Mouse (Mus musculus) limb, embryonic 11.5 days (tissue): ENCODE measurements around the gene Cradd. TPM values are rescaled to one million over a fixed set of nuclear protein-coding genes. Genes with fewer than 3 reads are reported as not detected.

Experiments used
- ATAC-seq: fragments of 200-750 bp; cut with Nextera tagmentation; 2 replicates; pipeline ENCODE4 v1.8.0; 2017; ENCODE audit warnings: low read depth; ENCODE audit not compliant: insufficient number of reproducible peaks, low FRiP score, low TSS enrichment
- DNase-seq: peaks from one replicate; pipeline ENCODE4 v3.0.0-alpha.2; 2015; ENCODE audit warnings: low spot score
- H3K27ac ChIP-seq: fragments of 300-500 bp; sonication (generic); replicated peaks from 2 replicates; pipeline ENCODE4 v1.5.1; 2014; ENCODE audit warnings: low read depth, mild to moderate bottlenecking, low read length
- H3K27me3 ChIP-seq: fragments of 300-500 bp; sonication (generic); 2 replicates; pipeline ENCODE4 v1.6.1; 2014; ENCODE audit warnings: mild to moderate bottlenecking, low read length, mixed read lengths; ENCODE audit not compliant: control insufficient read depth, insufficient read depth
- H3K36me3 ChIP-seq: fragments of 300-500 bp; sonication (generic); 2 replicates; pipeline ENCODE4 v1.6.1; 2014; ENCODE audit warnings: mild to moderate bottlenecking, low read length, moderate library complexity, mixed read lengths; ENCODE audit not compliant: control insufficient read depth, insufficient read depth
- H3K4me1 ChIP-seq: fragments of 300-500 bp; sonication (generic); 2 replicates; pipeline ENCODE4 v1.6.1; 2014; ENCODE audit warnings: low read length, mixed read lengths; ENCODE audit not compliant: control insufficient read depth, insufficient read depth
- H3K4me2 ChIP-seq: fragments of 300-500 bp; sonication (generic); 2 replicates; pipeline ENCODE4 v1.6.1; 2014; ENCODE audit warnings: low read depth, mild to moderate bottlenecking, moderate library complexity; ENCODE audit not compliant: severe bottlenecking
- H3K4me3 ChIP-seq: fragments of 300-500 bp; sonication (generic); 2 replicates; pipeline ENCODE4 v1.5.1; 2014; ENCODE audit warnings: low read depth, low read length
- H3K9ac ChIP-seq: fragments of 300-500 bp; sonication (generic); 2 replicates; pipeline ENCODE4 v1.6.1; 2014; ENCODE audit warnings: mild to moderate bottlenecking, low read length
- H3K9me3 ChIP-seq: fragments of 300-500 bp; sonication (generic); 2 replicates; pipeline ENCODE4 v1.6.1; 2016; ENCODE audit warnings: low read length; ENCODE audit not compliant: control insufficient read depth
- WGBS: fragments of 180-500 bp; shearing (Covaris S2); extraction: QIAGEN DNeasy Blood & Tissue Kit; methylation state at CpG from one replicate; pipeline ENCODE4 v1.1.7; 2014; 5-methylcytosine and 5-hydroxymethylcytosine counted together
- polyA plus RNA-seq: library from polyadenylated mRNA; unstranded; fragments of >200 nt; fragmentation: Nextera tagmentation; extraction: Ambion mirVana; gene quantifications from 2 replicates; pipeline ENCODE4 v1.2.1, GENCODE M21; 2014

Cradd gene
- polyA plus RNA-seq, 1 experiment from 2014 or later, result 13.4 TPM

- ATAC-seq, result no peak
- Histone ChIP-seq H3K9me3 (no peaks in the 10 kb centered on the region), H3K27ac (no peak overlapping the region), H3K4me3 (no peak overlapping the region), H3K4me2 (no peak overlapping the region), H3K27me3 (no peaks in the 10 kb centered on the region), H3K4me1 (peaks cover 14% of the 10 kb centered on the region), H3K36me3 (no peaks in the 10 kb centered on the region), H3K9ac (no peak overlapping the region)
- no peak for DNase-seq
- 44% methylated on average over 2 of the region's 2 CpGs for WGBS
Observed at GRCm38 (mm10) chr10:95143446-95144114, 180.4 kb downstream of the Cradd start.

GRCm38 (mm10) chr10:95142844-95143435 lies 181.0 kb downstream of the Cradd start:
- Histone ChIP-seq H3K36me3 (no peaks in the 10 kb centered on the region), H3K27ac (no peak overlapping the region), H3K4me2 (no peak overlapping the region), H3K9ac (no peak overlapping the region), H3K4me1 (peaks cover 14% of the 10 kb centered on the region), H3K4me3 (no peak overlapping the region), H3K9me3 (no peaks in the 10 kb centered on the region), H3K27me3 (no peaks in the 10 kb centered on the region)
- WGBS, result 25% methylated on average over 11 of the region's 11 CpGs
- DNase-seq (peak; percentile 45), ATAC-seq (0 out of 2 replicates have a peak, but pooled peaks have one; percentile 45)

GRCm38 (mm10) chr10:95141075-95141474 lies 182.9 kb downstream of the Cradd start:
- no peaks in the 10 kb centered on the region for H3K27me3 ChIP-seq
- H3K4me3 ChIP-seq, result no peak overlapping the region
- H3K27ac ChIP-seq, result no peak overlapping the region
- DNase-seq (no peak), ATAC-seq (no peak)
- H3K9ac ChIP-seq, result no peak overlapping the region
- peaks cover 14% of the 10 kb centered on the region for H3K4me1 ChIP-seq
- no peaks in the 10 kb centered on the region for H3K9me3 ChIP-seq
- no peaks in the 10 kb centered on the region for H3K36me3 ChIP-seq
- no peak overlapping the region for H3K4me2 ChIP-seq
- 64% methylated on average over 3 of the region's 3 CpGs for WGBS

GRCm38 (mm10) chr10:95140191-95140590 lies 183.7 kb downstream of the Cradd start:
- Histone ChIP-seq H3K9me3 (no peaks in the 10 kb centered on the region), H3K27me3 (no peaks in the 10 kb centered on the region), H3K27ac (no peak overlapping the region), H3K4me2 (no peak overlapping the region), H3K4me1 (peaks cover 14% of the 10 kb centered on the region), H3K4me3 (no peak overlapping the region), H3K9ac (no peak overlapping the region), H3K36me3 (no peaks in the 10 kb centered on the region)
- ATAC-seq, result no peak
- DNase-seq, result no peak

GRCm38 (mm10) chr10:95139645-95140044 lies 184.3 kb downstream of the Cradd start:
- Histone ChIP-seq H3K9me3 (no peaks in the 10 kb centered on the region), H3K4me3 (no peak overlapping the region), H3K4me1 (peaks cover 14% of the 10 kb centered on the region), H3K36me3 (no peaks in the 10 kb centered on the region), H3K27me3 (no peaks in the 10 kb centered on the region), H3K27ac (no peak overlapping the region), H3K9ac (no peak overlapping the region), H3K4me2 (no peak overlapping the region)
- DNase-seq (no peak), ATAC-seq (no peak)
- WGBS, result 72% methylated on average over 8 of the region's 8 CpGs

GRCm38 (mm10) chr10:95133057-95133456 lies 190.9 kb downstream of the Cradd start:
- 76% methylated on average over 4 of the region's 4 CpGs for WGBS
- H3K27ac ChIP-seq, result no peak overlapping the region
- H3K9me3 ChIP-seq, result no peaks in the 10 kb centered on the region
- DNase-seq, result no peak
- no peaks in the 10 kb centered on the region for H3K36me3 ChIP-seq
- H3K4me3 ChIP-seq, result no peak overlapping the region
- H3K9ac ChIP-seq, result no peak overlapping the region
- no peaks in the 10 kb centered on the region for H3K4me1 ChIP-seq
- no peak overlapping the region for H3K4me2 ChIP-seq
- ATAC-seq, result no peak
- H3K27me3 ChIP-seq, result no peaks in the 10 kb centered on the region

Other genes starting within 250 kb of the Cradd start
- 42.9 and 48.1 TPM in 2 replicates for gene Socs2, start 93.0 kb upstream of the Cradd start, polyA plus RNA-seq
- 329 and 334 TPM in 2 replicates for gene Mrpl42, start 177.8 kb upstream of the Cradd start, polyA plus RNA-seq
- gene Ube2n, start 191.0 kb upstream of the Cradd start, polyA plus RNA-seq, result 424 and 436 TPM in 2 replicates
- gene Nudt4, start 240.0 kb upstream of the Cradd start, polyA plus RNA-seq, result 99.7 and 106 TPM in 2 replicates